In genomic region chr8:104022691-104023509, GRCm38 (mm10) we compare ENCODE assay signal across 9 mouse cellular contexts.
DNase-seq lines count a peak whose midpoint lies in the region; TF ChIP-seq lines count a peak whose summit lies in the region.
"Had no signal": no experiment of that assay in that cellular context is flagged by ENCODE, and none has a peak within 500 bp of the region (broad histone marks: within the 10 kb centered on the region; RNA-seq: fewer than 3 reads in every experiment).

No protein-coding gene starts in this region.

- no peak overlapping the region for H3K27ac ChIP-seq in thymus, adult 2 months (ENCODE audit: control insufficient read depth, insufficient read depth, low read length)
- H3K27ac ChIP-seq: hindbrain, embryonic 15.5 days had no signal

- no peak for TF ChIP-seq POLR2A in myocyte (IDR thresholded peaks at IDR 0.05; ENCODE audit: insufficient read length, low read depth)
- no peak for TF ChIP-seq POLR2A in thymus, adult 2 months (IDR thresholded peaks at IDR 0.05; ENCODE audit: control insufficient read depth, extremely low read depth, insufficient read depth, low read length, poor library complexity)

- H3K36me3 ChIP-seq in myocyte (ENCODE audit: control insufficient read depth, insufficient read depth): no peaks in the 10 kb centered on the region
- H3K36me3 ChIP-seq in thymus, adult 2 months (ENCODE audit: control insufficient read depth, insufficient read depth, low read length): no peaks in the 10 kb centered on the region
- H3K36me3 ChIP-seq: hindbrain, embryonic 15.5 days had no signal

- H3K4me3 ChIP-seq in myocyte: no peak overlapping the region
- no peak overlapping the region for H3K4me3 ChIP-seq in thymus, adult 2 months (ENCODE audit: control insufficient read depth, insufficient read depth, low read length)
- H3K4me3 ChIP-seq: hindbrain, embryonic 15.5 days had no signal

- H3K4me1 ChIP-seq in thymus, adult 2 months (replicated peaks; ENCODE audit: control insufficient read depth, insufficient read depth, low read length): no peaks in the 10 kb centered on the region
- H3K4me1 ChIP-seq: hindbrain, embryonic 15.5 days had no signal

- H3K79me2 ChIP-seq in myocyte (ENCODE audit: control insufficient read depth, insufficient read depth): no peaks in the 10 kb centered on the region

- no peak for TF ChIP-seq CTCF in thymus, adult 2 months (IDR thresholded peaks at IDR 0.05; ENCODE audit: borderline replicate concordance, control insufficient read depth, extremely low read depth, insufficient read depth, low read length, poor library complexity)

- no peak overlapping the region for H3ac ChIP-seq in myocyte (ENCODE audit: control insufficient read depth, insufficient read length)

- intact Hi-C loops in heart, postnatal 36 days (cut with DNase I): loop anchor here (5.0 to 10.0 kb wide), 3 partner anchors 216 to 1508 kb away; no protein-coding TSS in a partner anchor

- no peaks in the 10 kb centered on the region for H3K27me3 ChIP-seq in myocyte (ENCODE audit: control insufficient read depth, insufficient read depth, insufficient read length)
- no peaks in the 10 kb centered on the region for H3K27me3 ChIP-seq in thymus, adult 2 months (ENCODE audit: control insufficient read depth, insufficient read depth, low read length)

- DNase-seq in left cerebral cortex, adult 18-20 months (ENCODE audit: low spot score in 2 of 2): peak; percentile 33 to 51
- DNase-seq in left cerebral cortex, adult 11 months (ENCODE audit: low spot score): no peak
- DNase-seq in frontal cortex, adult 2 months (ENCODE audit: extremely low spot score in 1 of 2, low spot score in 1 of 2): peak; percentile 41 to 65
- peak; percentile 28 to 50 for DNase-seq in heart, postnatal 36 days
- DNase-seq in thymus, adult 2 months: no peak
- no peak for DNase-seq in spleen, postnatal 10 days (ENCODE audit: low spot score in 2 of 2)
- no peak for DNase-seq in spleen, postnatal 14 days (ENCODE audit: low spot score in 2 of 2)

- peak overlapping the region; percentile 50 for H3K4me2 ChIP-seq in myocyte (ENCODE audit: low read depth)
- H3K4me2 ChIP-seq: hindbrain, embryonic 15.5 days had no signal

- WGBS in thymus, adult 2 months: 70% methylated on average over 9 of the region's 9 CpGs

TF ChIP-seq in myocyte, 11 proteins besides CTCF, POLR2A, EP300 and RAD21:
- TF ChIP-seq CEBPB (IDR thresholded peaks at IDR 0.05; ENCODE audit: insufficient read depth, poor library complexity, severe bottlenecking) (peak; percentile 49), MYOD1 (IDR thresholded peaks at IDR 0.05; ENCODE audit: control insufficient read depth in 1 of 3, insufficient read length in 2 of 3, low read depth in 2 of 3) (peak in 2 of 3 experiments; percentile 40 to 45), TCF12 (IDR thresholded peaks at IDR 0.05; ENCODE audit: insufficient read depth, poor library complexity, severe bottlenecking) (peak; percentile 24), POLR2AphosphoS2 (IDR thresholded peaks at IDR 0.05; ENCODE audit: insufficient read length, low read depth) (no peak), USF1 (IDR thresholded peaks at IDR 0.05; ENCODE audit: low read depth) (peak; percentile 80)

Comparison
In these comparisons a context has a peak if more than half of its experiments do, and no peak if none do; other contexts are left out.
1. DNase-seq: peak in left cerebral cortex, adult 18-20 months (2 of 2), frontal cortex, adult 2 months (2 of 2) and heart, postnatal 36 days (2 of 2); none in left cerebral cortex, adult 11 months (single experiment), thymus, adult 2 months (single experiment), spleen, postnatal 10 days (0 of 2) and spleen, postnatal 14 days (0 of 2).